ENCODE assay signal across 31 mouse cellular contexts in genomic region chr13:52318276-52318675, GRCm38 (mm10).
"Had no signal": no experiment of that assay in that cellular context is flagged by ENCODE, and none has a peak within 500 bp of the region (broad histone marks: within the 10 kb centered on the region; RNA-seq: fewer than 3 reads in every experiment).

No protein-coding gene starts in this region.

- H3K4me1 ChIP-seq: limb, embryonic 10.5 days; limb, embryonic 12.5 days; limb, embryonic 13.5 days; limb, embryonic 15.5 days; liver, embryonic 12.5 days; liver, embryonic 13.5 days; liver, embryonic 15.5 days; lung, embryonic 15.5 days; midbrain, embryonic 10.5 days; midbrain, embryonic 12.5 days; midbrain, embryonic 13.5 days; midbrain, embryonic 15.5 days; neural tube, embryonic 12.5 days had no signal

- ATAC-seq: liver, embryonic 12.5 days; liver, postnatal 0 days; lung, postnatal 0 days; midbrain, embryonic 13.5 days; midbrain, embryonic 15.5 days; midbrain, embryonic 16.5 days had no signal

- DNase-seq: left cerebral cortex, postnatal 4 days; liver; liver, embryonic 13.5 days; liver, postnatal 0 days; lung, adult 18-20 months; lung, adult 2 months; lung, embryonic 14.5 days; lung, postnatal 10 days; lung, postnatal 14 days; lung, postnatal 36 days; midbrain, embryonic 14.5 days had no signal

- H3K9me3 ChIP-seq: limb, embryonic 10.5 days; limb, embryonic 12.5 days; limb, embryonic 13.5 days; limb, embryonic 15.5 days; liver, embryonic 12.5 days; liver, embryonic 13.5 days; liver, embryonic 15.5 days; lung, embryonic 15.5 days; midbrain, embryonic 10.5 days; midbrain, embryonic 13.5 days; midbrain, embryonic 15.5 days; neural tube, embryonic 12.5 days had no signal

- H3K36me3 ChIP-seq: limb, embryonic 10.5 days; limb, embryonic 12.5 days; limb, embryonic 13.5 days; limb, embryonic 15.5 days; liver, embryonic 12.5 days; liver, embryonic 13.5 days; liver, embryonic 15.5 days; lung, embryonic 15.5 days; midbrain, embryonic 10.5 days; midbrain, embryonic 12.5 days; midbrain, embryonic 13.5 days; midbrain, embryonic 15.5 days; neural tube, embryonic 12.5 days had no signal

- H3K27me3 ChIP-seq: limb, embryonic 12.5 days; limb, embryonic 13.5 days; limb, embryonic 15.5 days; liver, embryonic 12.5 days; liver, embryonic 13.5 days; liver, embryonic 15.5 days; lung, embryonic 15.5 days; midbrain, embryonic 12.5 days; midbrain, embryonic 13.5 days; midbrain, embryonic 15.5 days; neural tube, embryonic 12.5 days had no signal

- H3K4me3 ChIP-seq: limb, embryonic 10.5 days; limb, embryonic 12.5 days; limb, embryonic 13.5 days; limb, embryonic 15.5 days; liver, embryonic 12.5 days; liver, embryonic 13.5 days; liver, embryonic 15.5 days; lung, embryonic 15.5 days; megakaryocyte, embryonic 14.5 days; midbrain, embryonic 10.5 days; midbrain, embryonic 12.5 days; midbrain, embryonic 13.5 days; midbrain, embryonic 15.5 days; myocyte; neural tube, embryonic 12.5 days had no signal

- H3K4me2 ChIP-seq: limb, embryonic 12.5 days; limb, embryonic 13.5 days; limb, embryonic 15.5 days; liver, embryonic 11.5 days; liver, embryonic 12.5 days; liver, embryonic 13.5 days; liver, embryonic 15.5 days; lung, embryonic 14.5 days; lung, embryonic 15.5 days; midbrain, embryonic 11.5 days; midbrain, embryonic 12.5 days; midbrain, embryonic 13.5 days; midbrain, embryonic 15.5 days; neural tube, embryonic 12.5 days had no signal

- H3K9ac ChIP-seq: limb, embryonic 12.5 days; limb, embryonic 13.5 days; limb, embryonic 15.5 days; liver, embryonic 12.5 days; liver, embryonic 13.5 days; liver, embryonic 14.5 days; liver, embryonic 15.5 days; liver, postnatal 0 days; lung, embryonic 14.5 days; lung, embryonic 15.5 days; midbrain, embryonic 12.5 days; midbrain, embryonic 13.5 days; midbrain, embryonic 15.5 days; neural tube, embryonic 12.5 days had no signal

- H3K27ac ChIP-seq: limb, embryonic 10.5 days; limb, embryonic 12.5 days; limb, embryonic 13.5 days; limb, embryonic 15.5 days; liver, embryonic 12.5 days; liver, embryonic 13.5 days; liver, embryonic 14.5 days; liver, embryonic 15.5 days; lung, embryonic 15.5 days; macrophage; midbrain, embryonic 10.5 days; midbrain, embryonic 12.5 days; midbrain, embryonic 13.5 days; midbrain, embryonic 15.5 days; neural tube, embryonic 12.5 days had no signal
